Mouse (Mus musculus) liver, embryonic 13.5 days (tissue): ENCODE measurements at regions not wholly inside any gene's neighbourhood (a gene's known extent, or its start where the extent isn't known, plus 50 kb on each side); places are given as distances from the start of the nearest gene placed in this dataset.

Source experiments
- ATAC-seq: fragments of 200-750 bp; cut with Nextera tagmentation; 2 replicates; pipeline ENCODE4 v1.8.0; 2017; ENCODE audit warnings: low read depth, mild to moderate bottlenecking, moderate number of reproducible peaks, moderate library complexity
- DNase-seq: peaks from one replicate; pipeline ENCODE4 v3.0.0; 2022
- H3K27ac ChIP-seq: fragments of 300-500 bp; sonication (generic); 2 replicates; pipeline ENCODE4 v1.5.1; 2015; ENCODE audit warnings: moderate library complexity, mild to moderate bottlenecking, inconsistent platforms
- H3K27me3 ChIP-seq: fragments of 300-500 bp; sonication (generic); 2 replicates; pipeline ENCODE4 v1.6.1; 2015; ENCODE audit warnings: mild to moderate bottlenecking, inconsistent platforms
- H3K36me3 ChIP-seq: fragments of 300-500 bp; sonication (generic); 2 replicates; pipeline ENCODE4 v1.6.1; 2015; ENCODE audit warnings: mild to moderate bottlenecking, inconsistent platforms
- H3K4me1 ChIP-seq: fragments of 300-500 bp; sonication (generic); replicated peaks from 2 replicates; pipeline ENCODE4 v1.6.1; 2015; ENCODE audit warnings: inconsistent platforms
- H3K4me2 ChIP-seq: fragments of 300-500 bp; sonication (generic); 2 replicates; pipeline ENCODE4 v1.6.1; 2015; ENCODE audit warnings: inconsistent platforms, mild to moderate bottlenecking, moderate library complexity
- H3K4me3 ChIP-seq: fragments of 300-500 bp; sonication (generic); replicated peaks from 2 replicates; pipeline ENCODE4 v1.5.1; 2015; ENCODE audit warnings: mild to moderate bottlenecking, inconsistent platforms
- H3K9ac ChIP-seq: fragments of 300-500 bp; sonication (generic); 2 replicates; pipeline ENCODE4 v1.6.1; 2015; ENCODE audit warnings: mild to moderate bottlenecking, inconsistent platforms
- H3K9me3 ChIP-seq: fragments of 300-500 bp; sonication (generic); replicated peaks from 2 replicates; pipeline ENCODE4 v1.6.1; 2016; ENCODE audit warnings: inconsistent platforms
- WGBS: fragments of 180-500 bp; shearing (Covaris S2); methylation state at CpG from one replicate; pipeline ENCODE4 v1.1.7; 2015; ENCODE audit not compliant: insufficient replicate concordance; 5-methylcytosine and 5-hydroxymethylcytosine counted together

DNA sequence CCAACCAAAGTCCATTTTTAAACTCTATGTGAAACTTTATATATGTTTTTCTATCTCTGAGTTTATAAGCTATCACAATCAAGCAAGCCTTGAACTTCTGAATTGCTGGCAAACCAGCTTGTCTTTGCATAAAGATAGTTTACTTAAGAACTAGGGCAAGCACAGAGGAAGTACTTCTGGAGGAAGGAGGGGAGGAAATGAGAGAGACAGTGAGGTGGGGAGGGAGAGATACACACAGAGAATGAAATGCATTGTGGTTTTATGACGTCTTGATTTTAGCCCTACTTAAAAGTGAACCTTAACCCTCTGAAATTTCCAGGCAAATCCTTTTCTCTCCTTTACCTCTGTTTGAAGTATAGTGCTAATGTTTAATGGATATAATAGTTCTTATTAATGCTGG is 421.0 kb downstream of the Hs3st1 start:
- Histone ChIP-seq H3K36me3 (no peaks in the 10 kb centered on the region), H3K4me3 (no peak overlapping the region), H3K27ac (no peak overlapping the region), H3K9me3 (no peaks in the 10 kb centered on the region), H3K9ac (no peak overlapping the region), H3K4me1 (no peaks in the 10 kb centered on the region), H3K4me2 (no peak overlapping the region), H3K27me3 (no peaks in the 10 kb centered on the region)
- 14% methylated on average over 1 of the region's 1 CpGs for WGBS
- DNase-seq (no peak), ATAC-seq (no peak)

DNA sequence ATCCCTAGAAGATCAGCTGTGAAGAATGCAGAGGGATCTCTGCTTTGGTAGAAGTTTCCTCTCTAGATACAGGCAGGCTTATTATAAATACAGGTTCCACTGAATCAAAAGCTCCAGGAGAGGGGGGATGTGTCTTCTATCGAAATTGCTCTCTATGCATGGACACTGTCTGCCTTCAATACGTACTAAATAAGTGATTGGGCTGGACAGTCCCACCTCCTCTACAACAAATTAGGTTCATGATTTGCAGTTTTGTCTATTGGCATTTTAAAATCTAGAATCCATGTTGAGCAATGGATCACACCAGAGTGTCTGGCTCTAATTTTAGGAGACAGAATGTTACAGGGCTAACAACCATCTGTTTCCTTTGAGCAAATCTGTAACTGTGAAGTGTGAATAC is 429.9 kb downstream of the Hs3st1 start:
- H3K27ac ChIP-seq: no peak overlapping the region
- no peak for ATAC-seq

DNA sequence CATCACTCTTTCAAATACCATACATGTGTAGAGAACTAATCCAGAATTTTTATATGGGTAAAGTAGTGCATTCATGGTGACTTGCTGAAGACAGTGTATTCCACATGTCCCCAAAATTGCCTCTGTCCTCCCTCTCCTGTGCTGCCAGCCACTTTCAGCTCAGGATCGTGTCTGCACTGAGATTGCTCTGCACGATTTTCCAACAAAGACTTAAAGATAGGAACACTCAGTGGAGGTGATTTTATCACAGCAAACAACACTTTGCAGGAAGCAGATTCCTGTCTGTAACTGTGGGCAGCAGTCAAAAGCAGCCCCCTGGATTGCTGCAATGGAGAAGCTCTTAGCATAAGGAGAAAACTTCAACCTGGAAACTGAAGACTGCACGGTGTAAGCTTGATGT is 438.8 kb downstream of the Hs3st1 start:
- Histone ChIP-seq H3K36me3 (no peaks in the 10 kb centered on the region), H3K4me3 (no peak overlapping the region), H3K4me2 (no peak overlapping the region), H3K27me3 (no peaks in the 10 kb centered on the region), H3K9ac (no peak overlapping the region), H3K4me1 (no peaks in the 10 kb centered on the region), H3K27ac (no peak overlapping the region), H3K9me3 (no peaks in the 10 kb centered on the region)
- DNase-seq: no peak
- 47% methylated on average over 3 of the region's 3 CpGs for WGBS
- no peak for ATAC-seq

More for the DNA sequence above, 429.9 kb downstream of the Hs3st1 start:
- Histone ChIP-seq H3K4me3 (no peak overlapping the region), H3K4me2 (no peak overlapping the region), H3K4me1 (no peaks in the 10 kb centered on the region), H3K9me3 (no peaks in the 10 kb centered on the region), H3K36me3 (no peaks in the 10 kb centered on the region), H3K9ac (no peak overlapping the region), H3K27me3 (no peaks in the 10 kb centered on the region)
- 48% methylated on average over 2 of the region's 2 CpGs for WGBS
- DNase-seq: no peak

DNA sequence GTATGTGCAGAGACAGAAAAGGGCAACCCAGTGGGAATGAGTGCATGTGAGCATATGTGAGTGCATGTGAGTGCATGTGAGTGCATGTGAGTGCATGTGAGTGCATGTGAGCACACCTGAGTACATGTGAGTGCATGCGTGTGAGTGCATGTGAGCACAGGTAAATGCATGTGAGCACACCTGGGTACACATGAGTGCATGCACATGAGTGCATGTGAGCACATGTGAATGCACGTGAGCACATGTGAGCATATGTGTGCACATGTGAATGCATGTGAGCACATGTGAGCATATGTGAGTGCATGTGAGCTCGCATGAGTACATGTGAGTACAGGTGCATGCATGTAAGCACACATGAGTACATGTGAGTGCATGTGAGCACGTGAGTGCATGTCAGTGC is 434.6 kb upstream of the Clnk start:
- no peak overlapping the region for H3K4me3 ChIP-seq
- H3K4me1 ChIP-seq: no peaks in the 10 kb centered on the region
- no peaks in the 10 kb centered on the region for H3K9me3 ChIP-seq
- H3K27me3 ChIP-seq: no peaks in the 10 kb centered on the region
- DNase-seq (no peak), ATAC-seq (no peak)
- H3K9ac ChIP-seq: no peak overlapping the region
- 65% methylated on average over 4 of the region's 4 CpGs for WGBS
- H3K27ac ChIP-seq: no peak overlapping the region
- no peaks in the 10 kb centered on the region for H3K36me3 ChIP-seq
- H3K4me2 ChIP-seq: no peak overlapping the region

DNA sequence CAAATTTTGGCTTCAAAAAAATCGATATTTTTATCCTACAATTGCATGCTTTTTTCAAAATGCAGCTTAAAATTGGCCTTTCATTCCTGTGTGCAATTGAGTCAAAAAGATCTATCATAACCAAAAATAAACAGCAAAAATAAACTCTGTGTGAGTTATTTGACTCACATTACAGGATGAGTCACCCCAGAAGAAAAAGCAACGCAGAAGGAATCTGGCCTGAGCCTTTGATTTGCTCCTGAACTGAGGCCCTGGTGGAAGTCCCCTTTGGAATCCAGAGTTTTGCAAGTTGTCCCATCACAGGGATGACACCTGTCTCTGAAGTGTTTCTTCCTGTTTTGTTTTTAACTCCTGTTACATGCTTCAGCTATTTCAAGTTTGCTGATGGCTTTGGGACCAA is 429.2 kb upstream of the Clnk start:
- no peak overlapping the region for H3K9ac ChIP-seq
- no peak overlapping the region for H3K4me2 ChIP-seq
- 54% methylated on average over 2 of the region's 2 CpGs for WGBS
- DNase-seq (no peak), ATAC-seq (no peak)
- H3K4me1 ChIP-seq: no peaks in the 10 kb centered on the region
- no peak overlapping the region for H3K27ac ChIP-seq
- no peaks in the 10 kb centered on the region for H3K27me3 ChIP-seq
- H3K4me3 ChIP-seq: no peak overlapping the region
- H3K9me3 ChIP-seq: no peaks in the 10 kb centered on the region
- no peaks in the 10 kb centered on the region for H3K36me3 ChIP-seq

DNA sequence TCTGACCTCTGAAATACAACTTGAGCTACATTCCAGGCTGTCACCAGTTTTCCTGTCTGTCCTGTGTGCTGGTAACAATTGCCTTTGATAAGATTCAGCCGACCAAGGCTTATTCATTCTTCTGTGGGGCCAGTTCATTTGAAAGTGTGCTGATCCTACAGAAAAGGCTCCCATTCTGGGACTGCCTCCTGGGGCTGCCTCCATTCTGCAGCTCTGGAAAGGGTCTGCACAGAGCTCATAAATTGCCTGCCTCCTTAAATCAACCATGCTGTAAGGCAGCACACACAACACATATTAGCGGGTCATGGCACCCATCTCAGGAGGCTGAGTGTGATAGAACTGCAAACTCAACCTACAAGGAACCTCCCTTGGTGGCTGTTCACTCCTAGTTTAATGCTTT is 416.2 kb upstream of the Clnk start:
- ATAC-seq (no peak), DNase-seq (no peak)
- Histone ChIP-seq H3K9ac (no peak overlapping the region), H3K9me3 (no peaks in the 10 kb centered on the region), H3K4me3 (no peak overlapping the region), H3K27ac (no peak overlapping the region), H3K4me1 (no peaks in the 10 kb centered on the region), H3K36me3 (no peaks in the 10 kb centered on the region), H3K4me2 (no peak overlapping the region), H3K27me3 (no peaks in the 10 kb centered on the region)
- WGBS: 36% methylated on average over 2 of the region's 2 CpGs

DNA sequence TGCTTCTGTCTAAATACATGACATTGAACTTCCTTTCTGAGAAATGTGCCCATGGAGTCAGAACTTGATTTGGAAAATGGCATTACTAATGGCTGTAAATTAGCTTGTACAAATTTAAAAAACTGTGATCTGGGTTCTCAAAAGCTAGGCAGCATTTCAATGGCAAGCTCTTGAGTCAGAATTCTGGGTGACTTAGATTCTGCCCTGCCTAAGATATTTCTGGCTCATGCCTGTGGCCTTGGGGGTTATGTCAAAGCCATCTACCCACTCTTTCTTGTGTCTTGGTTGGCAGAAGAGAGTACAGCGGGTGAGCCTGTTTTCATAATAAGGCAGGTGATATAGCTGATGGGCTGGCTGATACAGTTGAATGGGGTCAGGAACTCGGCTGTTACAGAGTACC is 404.4 kb upstream of the Clnk start:
- no peaks in the 10 kb centered on the region for H3K27me3 ChIP-seq
- no peaks in the 10 kb centered on the region for H3K9me3 ChIP-seq
- H3K36me3 ChIP-seq: no peaks in the 10 kb centered on the region
- no peaks in the 10 kb centered on the region for H3K4me1 ChIP-seq
- no peak overlapping the region for H3K27ac ChIP-seq
- 63% methylated on average over 2 of the region's 2 CpGs for WGBS
- DNase-seq (no peak), ATAC-seq (no peak)
- no peak overlapping the region for H3K9ac ChIP-seq
- no peak overlapping the region for H3K4me2 ChIP-seq
- no peak overlapping the region for H3K4me3 ChIP-seq

DNA sequence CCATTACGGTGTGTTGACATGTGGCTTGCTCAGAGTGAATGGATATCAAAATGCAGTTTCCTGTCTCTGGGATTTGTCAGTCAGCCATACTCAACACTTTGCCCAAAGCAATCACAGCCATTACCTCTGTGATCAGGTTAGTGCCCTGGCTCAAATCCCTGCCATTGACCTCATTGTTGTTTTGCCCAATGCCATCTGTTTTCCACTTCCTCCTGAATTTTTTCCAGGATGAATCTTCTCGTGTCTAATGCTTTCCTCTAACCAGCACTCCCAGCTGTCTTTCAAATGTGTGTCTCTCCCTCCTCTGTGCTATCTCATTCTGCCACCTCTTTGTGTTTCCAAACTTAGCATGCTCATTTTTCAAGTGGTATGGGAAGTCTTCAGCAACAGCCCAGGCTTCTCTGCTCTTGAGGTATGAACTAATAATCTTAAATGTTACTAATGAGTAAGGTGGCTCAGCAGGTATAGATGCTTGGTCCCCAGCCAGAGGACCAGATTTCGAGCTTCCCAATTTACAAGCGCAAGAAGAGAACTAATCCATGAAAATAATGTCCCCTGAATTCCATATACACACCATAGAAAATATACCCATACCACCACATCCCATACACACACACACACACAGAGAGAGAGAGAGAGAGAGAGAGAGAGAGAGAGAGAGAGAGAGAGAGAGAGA is 397.2 kb upstream of the Clnk start:
- no peak overlapping the region for H3K4me2 ChIP-seq
- WGBS: 49% methylated on average over 4 of the region's 4 CpGs
- no peaks in the 10 kb centered on the region for H3K36me3 ChIP-seq
- H3K4me1 ChIP-seq: no peaks in the 10 kb centered on the region
- DNase-seq (no peak), ATAC-seq (no peak)
- H3K9ac ChIP-seq: no peak overlapping the region
- H3K9me3 ChIP-seq: no peaks in the 10 kb centered on the region
- no peaks in the 10 kb centered on the region for H3K27me3 ChIP-seq
- no peak overlapping the region for H3K27ac ChIP-seq
- no peak overlapping the region for H3K4me3 ChIP-seq

DNA sequence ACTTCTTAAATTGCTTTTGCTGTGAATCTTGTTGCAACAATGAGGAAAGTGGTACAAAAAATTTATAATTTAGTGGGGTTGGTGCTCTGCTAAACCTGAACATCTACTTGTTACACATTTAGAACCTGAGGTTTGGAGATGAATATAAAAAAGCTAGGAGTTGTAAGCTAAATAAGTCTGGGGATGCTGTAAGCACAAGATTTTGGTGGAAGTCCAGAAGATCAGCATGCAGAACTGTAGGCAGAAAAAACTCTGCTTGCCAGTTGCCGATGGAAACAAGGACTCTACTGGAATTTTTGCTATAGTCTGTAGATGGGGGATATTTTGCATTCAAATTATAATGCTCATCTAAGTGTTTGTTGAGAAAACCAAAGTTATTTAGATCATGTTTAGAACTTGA is 390.5 kb upstream of the Clnk start:
- ATAC-seq: no peak
- H3K9ac ChIP-seq: no peak overlapping the region
- H3K27me3 ChIP-seq: no peaks in the 10 kb centered on the region
- DNase-seq: no peak
- no peaks in the 10 kb centered on the region for H3K36me3 ChIP-seq
- 80% methylated on average over 1 of the region's 1 CpGs for WGBS
- H3K4me1 ChIP-seq: no peaks in the 10 kb centered on the region
- H3K4me3 ChIP-seq: no peak overlapping the region
- H3K27ac ChIP-seq: no peak overlapping the region
- no peak overlapping the region for H3K4me2 ChIP-seq
- H3K9me3 ChIP-seq: no peaks in the 10 kb centered on the region

DNA sequence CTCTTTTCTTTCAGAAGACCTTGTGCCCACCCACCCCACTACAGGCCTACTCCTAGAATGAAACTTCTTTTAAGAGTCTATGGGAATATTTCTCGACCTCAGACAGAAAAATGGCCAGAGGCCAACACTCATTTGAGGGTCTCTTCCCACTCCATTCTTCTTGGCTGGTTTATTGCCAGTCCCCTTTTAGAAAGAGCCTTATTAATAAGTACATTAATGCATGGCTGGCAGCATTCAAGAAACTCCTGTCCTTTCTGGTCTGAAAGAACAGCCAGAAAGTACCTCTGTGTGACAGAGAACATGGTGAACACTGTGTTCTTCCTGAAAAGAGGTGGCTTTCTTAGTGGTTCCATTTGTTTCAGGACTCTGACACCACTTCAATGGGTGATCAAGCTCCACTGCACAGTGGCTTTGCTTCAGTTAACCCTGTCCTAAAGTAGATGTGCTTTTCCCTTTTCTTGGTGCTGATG is 384.1 kb upstream of the Clnk start:
- ATAC-seq (no peak), DNase-seq (no peak)
- no peaks in the 10 kb centered on the region for H3K4me1 ChIP-seq
- no peaks in the 10 kb centered on the region for H3K36me3 ChIP-seq
- WGBS: 39% methylated on average over 1 of the region's 1 CpGs
- no peak overlapping the region for H3K4me2 ChIP-seq
- no peak overlapping the region for H3K27ac ChIP-seq
- no peak overlapping the region for H3K9ac ChIP-seq
- H3K27me3 ChIP-seq: no peaks in the 10 kb centered on the region
- no peaks in the 10 kb centered on the region for H3K9me3 ChIP-seq
- H3K4me3 ChIP-seq: no peak overlapping the region

DNA sequence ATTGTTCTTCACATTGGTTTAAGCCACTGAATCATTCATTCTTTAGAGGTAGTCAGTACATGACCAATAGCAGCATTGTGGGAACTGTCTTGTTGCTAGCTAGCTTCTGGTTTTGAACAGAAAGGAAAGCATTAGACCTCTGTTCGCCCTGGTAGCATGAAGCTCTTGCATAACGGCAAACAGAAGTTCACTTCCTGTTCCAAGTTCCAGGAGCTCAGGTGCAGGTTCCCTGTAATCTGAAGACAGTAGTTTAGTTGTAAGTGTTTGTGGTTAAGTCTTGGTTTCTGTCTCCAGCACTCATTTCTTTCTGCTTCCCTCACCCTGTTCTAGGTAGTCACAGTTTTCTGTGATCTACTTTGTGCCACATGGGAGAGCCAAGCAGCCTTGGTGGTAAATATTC is 381.1 kb upstream of the Clnk start:
- H3K9me3 ChIP-seq: no peaks in the 10 kb centered on the region
- H3K36me3 ChIP-seq: no peaks in the 10 kb centered on the region
- 35% methylated on average over 2 of the region's 2 CpGs for WGBS
- no peak overlapping the region for H3K4me3 ChIP-seq
- ATAC-seq: no peak
- H3K4me2 ChIP-seq: no peak overlapping the region
- no peaks in the 10 kb centered on the region for H3K27me3 ChIP-seq
- DNase-seq: no peak
- H3K27ac ChIP-seq: no peak overlapping the region
- H3K4me1 ChIP-seq: no peaks in the 10 kb centered on the region
- no peak overlapping the region for H3K9ac ChIP-seq

DNA sequence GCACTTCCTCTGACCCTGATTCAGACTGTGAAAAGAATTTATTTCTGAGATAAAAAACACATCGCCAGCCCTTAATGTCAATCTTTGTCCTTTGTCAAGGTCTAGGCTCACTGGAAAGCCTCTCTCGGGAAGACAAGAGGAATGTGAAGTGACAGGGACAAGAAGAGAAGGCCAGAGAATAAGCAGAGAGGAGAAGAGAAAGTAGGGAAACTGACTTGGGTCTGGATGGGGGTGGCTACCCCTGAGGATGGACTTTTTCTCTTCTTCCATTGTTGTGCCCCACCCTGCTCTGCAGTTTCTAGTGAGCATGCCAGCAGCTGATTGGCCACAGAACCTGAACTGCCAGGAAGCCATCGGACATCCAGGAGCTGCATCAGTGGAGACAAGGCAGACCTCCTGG is 375.6 kb upstream of the Clnk start:
- no peaks in the 10 kb centered on the region for H3K36me3 ChIP-seq
- H3K4me1 ChIP-seq: no peaks in the 10 kb centered on the region
- H3K9ac ChIP-seq: no peak overlapping the region
- no peaks in the 10 kb centered on the region for H3K9me3 ChIP-seq
- H3K27me3 ChIP-seq: no peaks in the 10 kb centered on the region
- DNase-seq (no peak), ATAC-seq (no peak)
- 56% methylated on average over 3 of the region's 3 CpGs for WGBS
- no peak overlapping the region for H3K4me3 ChIP-seq
- no peak overlapping the region for H3K27ac ChIP-seq
- no peak overlapping the region for H3K4me2 ChIP-seq
